Mouse (Mus musculus): Measurements from ENCODE around the gene Pdss1.
A peak's percentile ranks its signal among the peaks of the same experiment; 100 is the strongest.

Pdss1 gene

GRCm38 (mm10) chr2:22962242-22962641 is 66.9 kb downstream of the Pdss1 start:
- no peak for DNase-seq

- no peak for DNase-seq
Measured at GRCm38 (mm10) chr2:22962970-22963369, 67.6 kb downstream of the Pdss1 start.

- peak; percentile 29 to 73 for DNase-seq
Measured at GRCm38 (mm10) chr2:22977387-22977973, 82.2 kb downstream of the Pdss1 start.

GRCm38 (mm10) chr2:22985973-22986657 is 90.8 kb downstream of the Pdss1 start:
- peak in 1 of 2 experiments; percentile 40 for DNase-seq

All from cerebellum, postnatal 14 days (tissue).